Mouse (Mus musculus) right cerebral cortex, adult 2 months (tissue): Measurements from ENCODE around the gene Lrrc23.
"Not testable (repeated sequence)": the region's sequence is repeated elsewhere in the genome, so short reads cannot be mapped to it uniquely, and the experiment has no call there.

Source experiments
- DNase-seq, 2 experiments: peaks; one replicate each; pipeline ENCODE4 v3.0.0; 2021 to 2022; ENCODE audit warnings: low spot score in 2 of 2

The Lrrc23 gene

DNA sequence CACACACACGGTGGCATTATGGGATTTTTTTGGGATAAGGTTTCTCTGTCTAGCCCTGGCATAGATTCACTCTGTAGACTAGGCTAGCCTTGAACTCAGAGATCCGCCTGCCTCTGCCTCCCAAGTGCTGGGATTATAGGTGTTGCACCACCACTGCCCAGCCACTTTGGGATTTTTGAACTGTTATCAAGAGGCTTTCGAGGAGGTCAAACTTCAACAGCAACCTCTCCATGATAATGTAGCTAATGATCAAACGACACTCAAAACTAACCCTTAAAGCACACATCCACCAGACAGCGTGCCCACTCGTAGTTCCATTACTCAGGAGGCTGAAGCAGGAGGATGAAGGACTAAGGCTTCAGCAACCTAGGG lies 28.4 kb upstream of the Lrrc23 start:
- DNase-seq, result no peak

- peak; percentile 38 to 49 for DNase-seq
These were observed 27.8 kb upstream of the Lrrc23 start for GRCm38 (mm10) chr6:124807366-124807765.

GRCm38 (mm10) chr6:124806446-124807140 lies 27.1 kb upstream of the Lrrc23 start:
- no peak for DNase-seq

GRCm38 (mm10) chr6:124805341-124806321 lies 26.1 kb upstream of the Lrrc23 start:
- DNase-seq, result peak; percentile 96 to 97

DNA sequence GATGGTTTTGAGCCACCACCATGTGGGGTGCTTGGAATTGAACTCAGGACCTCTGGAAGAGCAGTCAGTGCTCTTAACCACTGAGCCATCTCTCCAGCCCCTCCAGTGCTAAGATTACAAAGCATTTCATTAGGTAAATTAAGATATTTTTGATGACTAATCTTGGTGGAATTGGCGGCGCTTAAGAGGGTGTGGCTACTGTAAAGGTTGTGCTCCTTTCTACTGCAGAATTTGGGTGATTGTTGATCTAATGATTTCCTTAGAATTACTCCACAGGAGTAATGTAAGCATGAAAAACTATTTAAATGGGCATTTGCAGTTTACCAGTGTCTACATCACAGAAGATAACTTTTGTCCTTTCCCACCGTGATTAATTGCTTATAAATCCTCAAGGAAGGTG lies 24.8 kb upstream of the Lrrc23 start:
- DNase-seq, result no peak

DNA sequence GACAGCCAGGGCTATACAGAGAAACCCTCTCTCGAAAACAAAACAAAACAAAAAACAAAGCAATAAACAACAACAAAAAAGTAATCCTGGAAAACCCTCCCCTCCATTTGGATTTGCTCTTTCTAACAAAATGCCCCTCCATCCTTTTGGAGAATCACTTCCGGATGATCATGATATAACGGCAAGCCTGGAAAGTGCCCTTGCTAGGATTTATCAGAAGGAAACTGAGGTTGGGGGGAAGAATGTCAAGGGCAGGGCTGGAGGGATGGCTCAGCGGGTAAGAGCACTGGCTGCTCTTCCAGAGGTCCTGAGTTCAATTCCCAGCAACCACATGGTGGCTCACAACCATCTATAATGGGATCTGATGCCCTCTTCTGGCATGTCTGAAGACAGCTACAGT lies 24.2 kb upstream of the Lrrc23 start:
- DNase-seq, result not testable (repeated sequence)

DNA sequence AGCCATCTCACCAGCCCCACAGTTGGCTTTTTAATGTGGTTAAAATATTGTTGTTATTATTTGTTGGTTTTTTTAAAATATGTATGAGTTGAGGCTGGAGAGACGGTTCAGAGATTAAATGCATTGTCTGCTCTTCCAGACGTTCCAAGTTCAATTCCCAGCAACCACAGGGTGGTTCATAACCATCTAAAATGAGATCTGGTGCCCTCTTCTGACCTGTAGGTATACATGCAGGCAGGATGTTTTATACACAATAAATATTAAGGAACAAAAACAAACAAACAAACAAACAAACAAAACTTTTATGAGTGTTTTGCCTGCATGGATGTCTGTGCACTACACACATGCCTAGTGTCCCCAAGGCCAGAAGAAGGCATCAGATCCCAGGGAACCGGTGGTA lies 23.5 kb upstream of the Lrrc23 start:
- DNase-seq, result no peak

DNA sequence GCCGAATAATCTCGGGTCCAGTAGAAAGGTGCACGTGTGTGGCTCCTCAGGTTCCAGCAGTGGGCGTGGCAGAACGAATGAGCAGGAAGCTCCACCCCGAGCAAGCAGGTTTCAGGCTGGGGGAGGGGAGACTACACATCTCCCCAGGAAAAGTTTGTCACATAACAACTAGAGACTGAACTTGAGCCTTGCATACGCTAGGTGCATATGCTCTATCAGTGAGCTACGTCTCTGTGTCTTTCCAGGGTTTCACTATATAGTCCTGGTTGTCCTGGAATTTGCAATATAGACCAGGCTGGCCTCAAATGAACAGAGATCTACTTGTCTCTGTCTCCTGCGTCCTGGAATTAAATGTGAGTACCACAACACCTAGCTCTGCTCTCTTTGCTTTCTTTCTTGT lies 22.9 kb upstream of the Lrrc23 start:
- DNase-seq, result not testable (repeated sequence)

DNA sequence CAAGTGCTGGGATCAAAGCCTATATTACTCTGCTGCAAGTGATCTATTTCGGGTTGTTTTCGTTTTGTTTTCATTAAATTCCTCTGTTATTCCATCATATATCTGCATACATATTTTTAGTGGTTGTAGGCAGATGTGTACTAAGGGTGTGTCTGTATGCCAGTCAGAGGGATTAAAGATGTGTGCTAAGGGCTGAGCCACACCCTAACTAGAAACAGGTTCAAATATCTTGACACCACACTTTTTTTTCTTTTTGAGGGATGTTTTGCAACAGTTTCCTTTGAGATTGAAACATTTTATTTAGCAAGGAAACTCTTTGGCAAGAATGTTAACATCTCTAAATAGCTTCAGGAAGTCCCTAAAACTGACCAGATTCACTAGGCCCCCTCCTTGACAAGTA lies 16.7 kb upstream of the Lrrc23 start:
- no peak for DNase-seq

DNA sequence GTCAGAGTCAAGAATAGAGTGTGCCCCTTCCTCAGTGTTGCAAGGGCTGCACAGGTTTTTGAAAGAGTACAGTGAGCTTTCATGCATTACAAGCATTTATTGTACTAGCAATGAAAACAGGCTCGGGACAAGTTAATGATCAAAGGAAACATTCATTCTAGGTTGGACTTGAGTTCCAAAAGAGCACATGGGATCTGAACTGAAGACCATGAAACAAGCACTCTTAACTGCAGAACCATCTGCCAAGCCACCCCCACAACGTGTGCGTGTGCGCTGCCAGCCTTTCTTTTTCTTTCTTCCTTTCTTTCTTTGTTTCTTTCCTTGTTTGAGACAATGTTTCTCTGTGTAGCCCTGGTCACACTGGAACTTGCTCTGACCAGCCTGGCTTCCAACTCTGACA lies 16.3 kb upstream of the Lrrc23 start:
- DNase-seq, result no peak

GRCm38 (mm10) chr6:124791911-124792310 lies 12.4 kb upstream of the Lrrc23 start:
- DNase-seq, result no peak

DNA sequence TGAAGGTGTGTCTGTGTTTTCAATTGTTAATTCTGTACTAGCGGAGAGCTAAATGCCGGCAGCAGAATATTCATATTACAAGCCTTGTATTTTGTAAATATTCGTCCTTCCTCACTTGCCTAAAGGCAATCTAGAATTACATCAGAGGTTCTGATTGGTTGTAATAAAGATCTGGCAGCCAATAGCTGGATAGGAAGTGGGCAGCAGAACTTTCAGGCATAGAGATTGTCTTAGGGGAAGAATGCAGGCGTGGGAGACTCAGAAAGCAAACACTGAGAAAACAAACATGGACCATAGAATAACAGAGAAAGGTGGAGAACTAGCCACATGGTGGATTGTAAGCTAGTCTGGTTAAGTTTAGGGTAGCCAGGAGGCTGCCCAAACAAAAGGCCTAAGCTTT lies 10.6 kb upstream of the Lrrc23 start:
- no peak for DNase-seq

GRCm38 (mm10) chr6:124789519-124789918 lies 10.0 kb upstream of the Lrrc23 start:
- no peak for DNase-seq

DNA sequence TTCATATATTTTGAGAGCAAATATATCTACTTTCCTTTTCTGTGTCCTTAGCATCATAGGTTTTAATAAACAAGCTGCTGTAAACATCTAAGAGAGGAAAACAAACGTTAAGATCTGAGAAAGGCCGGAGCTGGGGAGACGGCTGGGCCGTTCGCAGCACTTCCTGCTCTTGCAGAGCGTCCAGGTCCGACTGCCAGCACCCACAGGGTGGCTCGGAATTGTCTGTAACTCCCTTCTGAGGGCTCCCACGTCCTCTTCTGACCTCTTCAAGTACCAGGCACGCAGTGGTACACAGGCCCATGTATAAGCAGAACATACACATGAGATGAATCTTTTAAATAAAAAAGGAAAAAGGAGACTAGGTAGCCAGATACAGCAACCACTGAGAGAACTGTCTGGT lies 8.2 kb upstream of the Lrrc23 start:
- no peak for DNase-seq

DNA sequence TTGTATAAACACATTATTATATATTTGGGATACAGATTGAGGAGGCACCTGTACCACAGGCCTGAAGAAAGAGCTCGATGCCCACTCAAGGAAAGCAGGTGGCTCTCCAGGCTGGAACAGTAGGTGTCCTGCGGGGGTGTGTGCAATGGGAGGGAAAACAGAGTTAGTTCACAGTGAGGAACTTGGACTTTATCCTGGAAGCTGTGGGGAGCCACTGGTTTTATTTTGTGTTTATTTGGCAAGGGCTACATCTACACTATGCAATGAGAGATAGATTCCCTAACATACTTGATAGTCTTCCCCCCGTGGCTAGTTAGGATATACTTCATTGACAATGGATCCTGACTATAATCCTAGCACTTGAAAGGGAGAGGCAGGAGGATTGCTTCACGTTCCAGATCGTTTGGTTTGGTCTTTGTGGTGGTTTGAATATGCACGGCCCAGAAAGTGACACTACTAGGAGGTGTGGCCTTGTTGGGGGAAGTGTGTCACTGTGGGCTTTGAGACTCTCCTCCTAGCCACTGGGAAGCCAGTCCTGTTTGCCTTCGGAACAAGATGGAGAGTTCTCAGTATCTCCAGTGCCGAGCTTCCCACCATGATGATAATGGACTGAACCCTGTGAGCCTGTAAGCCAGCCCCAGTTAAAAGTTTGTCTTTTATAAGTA lies 7.4 kb upstream of the Lrrc23 start:
- DNase-seq, result no peak

- no peak for DNase-seq
These were observed 2.9 kb upstream of the Lrrc23 start for GRCm38 (mm10) chr6:124782436-124782835.

DNA sequence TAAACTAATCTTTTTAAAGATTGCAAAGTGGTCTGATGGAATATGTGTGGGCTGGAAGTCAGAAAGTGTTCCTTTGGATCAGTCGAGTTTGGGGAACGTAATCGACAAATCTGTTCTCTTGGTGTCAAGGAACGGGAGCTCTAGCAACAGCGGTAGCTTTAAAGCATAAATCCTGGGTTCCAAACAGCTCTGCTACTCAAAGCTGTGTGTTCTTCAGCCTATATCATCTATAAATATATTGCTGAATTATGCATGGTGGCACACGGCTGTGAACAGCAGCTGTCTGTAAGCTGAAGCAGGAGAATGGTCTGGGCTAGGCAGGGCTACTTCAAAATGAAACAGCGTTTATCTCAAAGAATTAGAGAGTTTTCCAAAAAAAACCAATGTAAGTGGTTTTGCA lies 1.4 kb upstream of the Lrrc23 start:
- no peak for DNase-seq

DNA sequence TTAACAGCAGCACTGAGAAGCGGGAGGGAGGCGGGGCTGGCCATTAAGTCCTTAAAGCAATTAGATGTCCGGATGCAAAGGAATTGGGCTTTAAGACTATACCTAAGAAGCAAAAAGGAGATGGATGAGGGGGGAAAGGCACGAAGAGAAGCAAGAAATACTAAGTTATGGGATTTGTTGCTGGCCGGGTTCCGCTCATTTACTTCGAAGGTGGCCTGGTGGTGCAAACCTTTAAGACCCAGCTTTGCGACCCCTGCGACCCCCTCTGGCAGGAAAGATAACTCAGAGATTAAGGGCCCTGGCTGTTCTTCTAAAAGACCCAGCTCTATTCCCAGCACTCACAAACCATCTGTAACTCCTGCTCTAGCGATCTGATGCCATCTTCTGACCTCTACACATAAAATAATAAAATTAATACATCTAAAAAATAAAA lies 473 bp upstream of the Lrrc23 start:
- DNase-seq, result no peak

- DNase-seq, result no peak
These were observed 9.0 kb downstream of the Lrrc23 start for GRCm38 (mm10) chr6:124770511-124770910.

DNA sequence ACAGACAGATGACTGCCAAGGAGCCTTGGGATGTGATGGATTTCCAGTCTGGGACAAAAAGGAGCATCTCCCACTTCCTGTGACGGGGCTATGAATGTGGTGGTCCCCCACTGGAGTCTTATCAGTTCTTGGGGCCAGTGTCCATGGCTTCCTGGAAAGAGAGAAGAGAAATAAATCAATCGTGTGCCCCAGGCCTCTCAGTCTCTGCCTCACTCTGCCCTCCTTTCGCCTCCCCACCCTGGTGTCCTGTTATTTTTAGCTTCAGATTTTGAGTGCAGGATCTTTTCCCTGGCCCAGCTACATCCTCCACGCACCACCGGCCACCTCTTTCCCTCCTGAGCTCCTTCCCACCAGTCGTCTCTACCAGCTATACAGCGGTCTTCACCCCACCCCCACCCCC lies 9.5 kb downstream of the Lrrc23 start:
- DNase-seq, result no peak

- DNase-seq, result peak; percentile 74 to 75
These were observed 10.3 kb downstream of the Lrrc23 start, which contains the start of gene Eno2 for GRCm38 (mm10) chr6:124769101-124769765. Gene Eno2, minus strand, starts transcription at chr6:124769673.

DNA sequence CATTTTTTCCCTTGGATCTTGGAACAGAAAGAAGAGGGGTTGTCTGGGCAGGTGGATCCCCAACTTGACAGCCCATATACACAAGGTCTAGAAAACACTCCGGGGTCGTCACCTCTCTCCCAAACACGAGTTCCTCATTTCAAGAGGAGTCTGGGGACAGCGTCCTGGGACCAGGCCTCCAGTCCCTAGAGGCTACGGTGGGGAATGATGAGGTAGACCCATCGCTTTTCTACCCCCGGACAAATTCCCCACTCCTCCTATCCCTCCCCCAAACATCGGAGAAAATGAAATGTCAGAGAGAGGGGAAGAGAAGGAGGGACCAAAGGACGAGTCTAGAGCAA lies 10.9 kb downstream of the Lrrc23 start:
- no peak for DNase-seq
